12 mouse cellular contexts compared by ENCODE assay signal in genomic region chr3:152905800-152906199, GRCm38 (mm10).
"Had no signal": no experiment of that assay in that cellular context is flagged by ENCODE, and none has a peak within 500 bp of the region (broad histone marks: within the 10 kb centered on the region; RNA-seq: fewer than 3 reads in every experiment).

No protein-coding gene starts in this region.

- ATAC-seq: lung, postnatal 0 days; midbrain, embryonic 15.5 days had no signal

- H3K27ac ChIP-seq: kidney, postnatal 0 days; limb, embryonic 10.5 days; liver, embryonic 15.5 days; midbrain, embryonic 15.5 days; neural tube, embryonic 13.5 days had no signal

- H3K4me3 ChIP-seq: limb, embryonic 10.5 days; liver, embryonic 15.5 days; megakaryocyte, embryonic 14.5 days; midbrain, embryonic 15.5 days; neural tube, embryonic 13.5 days had no signal

- H3K4me1 ChIP-seq: liver, embryonic 15.5 days had no signal

- H3K9me3 ChIP-seq: limb, embryonic 10.5 days; liver, embryonic 15.5 days; megakaryocyte, embryonic 14.5 days; midbrain, embryonic 15.5 days; neural tube, embryonic 13.5 days had no signal

- H3K36me3 ChIP-seq: limb, embryonic 10.5 days; liver, embryonic 15.5 days; midbrain, embryonic 15.5 days; neural tube, embryonic 13.5 days had no signal

- H3K27me3 ChIP-seq: liver, embryonic 15.5 days; megakaryocyte, embryonic 14.5 days; midbrain, embryonic 15.5 days; neural tube, embryonic 13.5 days had no signal

- H3K9ac ChIP-seq: liver, embryonic 15.5 days; midbrain, embryonic 15.5 days; neural tube, embryonic 13.5 days had no signal

- DNase-seq: kidney, postnatal 36 days; lung, adult 2 months; lung, postnatal 36 days; retina, postnatal 1 day; thymus, postnatal 36 days had no signal
